Mouse (Mus musculus) ES-Bruce4 (cell line): ENCODE measurements around the gene Mettl21c.

Experiments used
- CTCF ChIP-seq: IDR thresholded peaks from one replicate; pipeline ENCODE4 v1.8.1; 2011; ENCODE audit warnings: low read depth, low read length
- EP300 ChIP-seq: IDR thresholded peaks from 2 replicates; pipeline ENCODE4 v1.6.1; 2011; ENCODE audit warnings: low read depth, low read length; ENCODE audit not compliant: insufficient read depth
- POLR2A ChIP-seq: IDR thresholded peaks from one replicate; pipeline ENCODE4 v1.8.1; 2011; ENCODE audit warnings: low read length; ENCODE audit not compliant: insufficient read depth

DNA sequence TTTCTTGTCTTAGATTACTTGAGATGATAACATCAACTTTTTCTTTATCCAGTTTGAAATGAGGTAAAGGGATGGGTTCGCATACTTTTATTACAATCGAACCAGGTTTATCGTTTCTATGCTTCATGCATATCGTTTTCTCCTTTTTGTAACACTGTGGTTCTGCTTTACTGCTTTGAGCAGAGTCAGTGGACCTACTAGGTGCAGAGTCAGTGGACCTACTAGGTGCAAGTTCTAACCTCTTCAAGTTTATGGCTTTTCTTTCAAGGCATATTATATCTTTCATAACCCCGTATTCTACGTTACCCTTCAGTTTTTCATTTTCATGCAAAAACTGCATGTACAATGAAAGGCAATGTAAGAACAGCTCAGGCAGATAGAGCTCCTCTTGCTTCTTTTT lies 43.6 kb upstream of the Mettl21c start:
- TF ChIP-seq CTCF (no peak), POLR2A (no peak), EP300 (no peak)
